10 mouse cellular contexts compared by ENCODE assay signal in genomic region chr7:112319419-112319818, GRCm38 (mm10).
DNase-seq lines count a peak whose midpoint lies in the region; ATAC-seq and TF ChIP-seq lines count a peak whose summit lies in the region.
"Had no signal": no experiment of that assay in that cellular context is flagged by ENCODE, and none has a peak within 500 bp of the region (broad histone marks: within the 10 kb centered on the region; RNA-seq: fewer than 3 reads in every experiment).

No protein-coding gene starts in this region.

- H3K27me3 ChIP-seq in kidney, embryonic 14.5 days (ENCODE audit: control insufficient read depth, insufficient read depth, low read length): no peaks in the 10 kb centered on the region; the same call in 1 of the 2 replicates
- no peaks in the 10 kb centered on the region for H3K27me3 ChIP-seq in intestine, postnatal 0 days (replicated peaks; ENCODE audit: control insufficient read depth, insufficient read depth, low read length)
- H3K27me3 ChIP-seq: forebrain, embryonic 15.5 days had no signal

- H3K4me2 ChIP-seq in kidney, embryonic 14.5 days (replicated peaks; ENCODE audit: low read depth, low read length): no peak overlapping the region
- no peak overlapping the region for H3K4me2 ChIP-seq in intestine, postnatal 0 days (replicated peaks; ENCODE audit: low read depth)
- H3K4me2 ChIP-seq: forebrain, embryonic 15.5 days; liver, embryonic 11.5 days had no signal

- H3K36me3 ChIP-seq in kidney, embryonic 14.5 days (ENCODE audit: control insufficient read depth, insufficient read depth, low read length): no peaks in the 10 kb centered on the region; the same call in 1 of the 2 replicates
- peaks cover 44% of the 10 kb centered on the region for H3K36me3 ChIP-seq in intestine, postnatal 0 days (ENCODE audit: control insufficient read depth, insufficient read depth)
- H3K36me3 ChIP-seq: forebrain, embryonic 15.5 days; midbrain, embryonic 10.5 days had no signal

- DNase-seq in kidney, adult 18-20 months: peak; percentile 58
- DNase-seq in brain, adult 2 months (ENCODE audit: low read depth, low spot score): peak; percentile 59
- DNase-seq in cerebellum, adult 11-12 months: peak; percentile 60
- peak; percentile 58 to 59 for DNase-seq in heart, postnatal 10 days
- DNase-seq in T-cell, adult 2 months (ENCODE audit: low spot score): no peak

- no peak overlapping the region for H3K4me3 ChIP-seq in kidney, embryonic 14.5 days (ENCODE audit: low read length)
- H3K4me3 ChIP-seq in intestine, postnatal 0 days (ENCODE audit: low read depth, low read length): no peak overlapping the region
- H3K4me3 ChIP-seq: forebrain, embryonic 15.5 days; midbrain, embryonic 10.5 days had no signal

- H3K9me3 ChIP-seq in kidney, embryonic 14.5 days (ENCODE audit: control insufficient read depth, low read length): no peaks in the 10 kb centered on the region
- no peaks in the 10 kb centered on the region for H3K9me3 ChIP-seq in intestine, postnatal 0 days (ENCODE audit: control insufficient read depth)
- H3K9me3 ChIP-seq: forebrain, embryonic 15.5 days; midbrain, embryonic 10.5 days had no signal

- H3K4me1 ChIP-seq in kidney, embryonic 14.5 days (ENCODE audit: control insufficient read depth, insufficient read depth, low read length): no peaks in the 10 kb centered on the region
- peaks cover 17% of the 10 kb centered on the region for H3K4me1 ChIP-seq in intestine, postnatal 0 days (replicated peaks; ENCODE audit: control insufficient read depth, insufficient read depth, low read length)
- H3K4me1 ChIP-seq: forebrain, embryonic 15.5 days; midbrain, embryonic 10.5 days had no signal

- 82% methylated on average over 4 of the region's 4 CpGs for WGBS in kidney, embryonic 14.5 days
- WGBS in intestine, postnatal 0 days: 52% methylated on average over 4 of the region's 4 CpGs

- no peak overlapping the region for H3K27ac ChIP-seq in kidney, embryonic 14.5 days (ENCODE audit: low read depth, low read length)
- no peak overlapping the region for H3K27ac ChIP-seq in intestine, postnatal 0 days (ENCODE audit: low read depth, low read length)
- H3K27ac ChIP-seq: forebrain, embryonic 15.5 days; midbrain, embryonic 10.5 days had no signal

- H3K9ac ChIP-seq in kidney, embryonic 14.5 days (ENCODE audit: low read depth, low read length): no peak overlapping the region
- H3K9ac ChIP-seq in intestine, postnatal 0 days (ENCODE audit: low read depth, low read length): no peak overlapping the region
- H3K9ac ChIP-seq: forebrain, embryonic 15.5 days had no signal

- intact Hi-C loops in heart, postnatal 10 days (cut with DNase I): no loop called here

- ATAC-seq in kidney, embryonic 14.5 days (ENCODE audit: low FRiP score, low TSS enrichment): no peak
- ATAC-seq in intestine, postnatal 0 days: no peak
- ATAC-seq: forebrain, embryonic 15.5 days had no signal

- no peak for TF ChIP-seq CTCF in intestine, postnatal 0 days (IDR thresholded peaks at IDR 0.05; ENCODE audit: low read depth)
